Mouse (Mus musculus) kidney, postnatal 0 days (tissue): Measurements from ENCODE around the gene Gnas. TPM values are rescaled to one million over a fixed set of nuclear protein-coding genes. Genes with fewer than 3 reads are reported as not detected.

Experiments
- ATAC-seq: fragments of 200-750 bp; cut with Nextera tagmentation; replicated peaks from 2 replicates; pipeline ENCODE4 v1.8.0; 2017; ENCODE audit warnings: low read depth, moderate number of reproducible peaks, moderate TSS enrichment, moderate library complexity; ENCODE audit not compliant: low FRiP score
- DNase-seq: peaks from one replicate; pipeline ENCODE4 v3.0.0-alpha.2; 2016; ENCODE audit warnings: low spot score
- H3K27ac ChIP-seq: fragments of 300-500 bp; sonication (generic); 2 replicates; pipeline ENCODE4 v1.5.1; 2014; ENCODE audit warnings: mild to moderate bottlenecking
- H3K27me3 ChIP-seq: fragments of 300-500 bp; sonication (generic); 2 replicates; pipeline ENCODE4 v1.6.1; 2014; ENCODE audit warnings: low read length, mixed read lengths; ENCODE audit not compliant: insufficient read depth
- H3K36me3 ChIP-seq: fragments of 300-500 bp; sonication (generic); 2 replicates; pipeline ENCODE4 v1.6.1; 2014; ENCODE audit warnings: low read length, mixed read lengths; ENCODE audit not compliant: insufficient read depth
- H3K4me1 ChIP-seq: fragments of 300-500 bp; sonication (generic); replicated peaks from 2 replicates; pipeline ENCODE4 v1.6.1; 2014; ENCODE audit warnings: antibody characterized with exemption, low read length, mixed read lengths; ENCODE audit not compliant: insufficient read depth
- H3K4me2 ChIP-seq: fragments of 300-500 bp; sonication (generic); 2 replicates; pipeline ENCODE4 v1.6.1; 2014; ENCODE audit warnings: mild to moderate bottlenecking, low read length, moderate library complexity, mixed read lengths
- H3K4me3 ChIP-seq: fragments of 300-500 bp; sonication (generic); replicated peaks from 2 replicates; pipeline ENCODE4 v1.5.1; 2014; ENCODE audit warnings: low read depth, low read length
- H3K9ac ChIP-seq: fragments of 300-500 bp; sonication (generic); 2 replicates; pipeline ENCODE4 v1.6.1; 2014; ENCODE audit warnings: low read depth, low read length
- H3K9me3 ChIP-seq: fragments of 300-500 bp; sonication (generic); replicated peaks from 2 replicates; pipeline ENCODE4 v1.6.1; 2016; ENCODE audit warnings: low read length, inconsistent platforms, mixed read lengths
- CTCF ChIP-seq: IDR thresholded peaks from 2 replicates; pipeline ENCODE4 v1.5.1; 2016; ENCODE audit warnings: antibody characterized with exemption, low read depth, mild to moderate bottlenecking, moderate library complexity
- WGBS: fragments of 180-500 bp; shearing (Covaris S2); extraction: QIAGEN DNeasy Blood & Tissue Kit; methylation state at CpG from one replicate; pipeline ENCODE4 v1.1.7; 2014; 5-methylcytosine and 5-hydroxymethylcytosine counted together
- polyA plus RNA-seq: library from polyadenylated mRNA; unstranded; fragments of >200 nt; fragmentation: Nextera tagmentation; extraction: Ambion mirVana; gene quantifications from 2 replicates; pipeline ENCODE4 v1.2.1, GENCODE M21; 2015

Gene Gnas
- polyA plus RNA-seq, 1 experiment from 2014 or later, result 1,363 TPM

DNA sequence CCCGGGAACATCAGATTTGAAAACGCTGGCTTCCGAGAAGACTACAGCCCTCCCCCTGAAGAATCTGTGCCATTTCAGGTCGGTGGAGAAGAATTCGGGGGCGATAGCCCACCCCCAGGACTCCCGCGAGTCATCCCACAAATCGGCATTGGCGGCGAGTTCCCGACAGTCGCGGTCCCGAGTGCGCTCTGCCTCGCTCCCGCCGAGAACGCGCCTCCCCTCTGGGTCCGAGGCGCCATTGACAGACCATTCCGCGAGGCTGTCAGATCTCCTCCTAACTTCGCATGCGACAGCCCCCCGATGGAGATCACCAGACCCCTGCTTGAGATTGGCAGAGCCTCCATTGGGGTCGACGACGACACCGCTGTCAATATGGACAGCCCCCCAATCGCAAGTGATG is 14.4 kb downstream of the Gnas start:
- no peaks in the 10 kb centered on the region; the same call in 1 of the 2 replicates for H3K4me1 ChIP-seq
- no peak overlapping the region for H3K27ac ChIP-seq
- 49% methylated on average over 33 of the region's 33 CpGs for WGBS
- H3K4me3 ChIP-seq, result peak overlapping the region; percentile 28; the same call in 1 of the 2 replicates
- DNase-seq, result no peak
- H3K9me3 ChIP-seq, result peaks cover 30% of the 10 kb centered on the region
- H3K27me3 ChIP-seq, result peaks cover 15% of the 10 kb centered on the region
- peak overlapping the region; percentile 51 for H3K4me2 ChIP-seq
- no peak for TF ChIP-seq CTCF
- ATAC-seq, result no peak
- no peaks in the 10 kb centered on the region for H3K36me3 ChIP-seq
- H3K9ac ChIP-seq, result no peak overlapping the region

DNA sequence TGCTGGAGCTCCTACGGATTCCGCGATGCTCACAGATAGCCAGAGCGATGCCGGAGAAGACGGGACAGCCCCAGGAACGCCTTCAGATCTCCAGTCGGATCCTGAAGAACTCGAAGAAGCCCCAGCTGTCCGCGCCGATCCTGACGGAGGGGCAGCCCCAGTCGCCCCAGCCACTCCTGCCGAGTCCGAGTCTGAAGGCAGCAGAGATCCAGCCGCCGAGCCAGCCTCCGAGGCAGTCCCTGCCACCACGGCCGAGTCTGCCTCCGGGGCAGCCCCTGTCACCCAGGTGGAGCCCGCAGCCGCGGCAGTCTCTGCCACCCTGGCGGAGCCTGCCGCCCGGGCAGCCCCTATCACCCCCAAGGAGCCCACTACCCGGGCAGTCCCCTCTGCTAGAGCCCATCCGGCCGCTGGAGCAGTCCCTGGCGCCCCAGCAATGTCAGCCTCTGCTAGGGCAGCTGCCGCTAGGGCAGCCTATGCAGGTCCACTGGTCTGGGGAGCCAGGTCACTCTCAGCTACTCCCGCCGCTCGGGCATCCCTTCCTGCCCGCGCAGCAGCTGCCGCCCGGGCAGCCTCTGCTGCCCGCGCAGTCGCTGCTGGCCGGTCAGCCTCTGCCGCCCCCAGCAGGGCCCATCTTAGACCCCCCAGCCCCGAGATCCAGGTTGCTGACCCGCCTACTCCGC is 15.1 kb downstream of the Gnas start:
- peak overlapping the region; percentile 28 for H3K4me3 ChIP-seq
- ATAC-seq (no peak), DNase-seq (no peak)
- no peak for TF ChIP-seq CTCF
- no peaks in the 10 kb centered on the region for H3K36me3 ChIP-seq
- peaks cover 15% of the 10 kb centered on the region for H3K27me3 ChIP-seq
- peaks cover 30% of the 10 kb centered on the region for H3K9me3 ChIP-seq
- H3K4me2 ChIP-seq, result peak overlapping the region; percentile 51
- H3K27ac ChIP-seq, result no peak overlapping the region
- no peak overlapping the region; the same call in 1 of the 2 replicates for H3K9ac ChIP-seq
- WGBS, result 58% methylated on average over 48 of the region's 48 CpGs
- H3K4me1 ChIP-seq, result no peaks in the 10 kb centered on the region; the same call in 1 of the 2 replicates

DNA sequence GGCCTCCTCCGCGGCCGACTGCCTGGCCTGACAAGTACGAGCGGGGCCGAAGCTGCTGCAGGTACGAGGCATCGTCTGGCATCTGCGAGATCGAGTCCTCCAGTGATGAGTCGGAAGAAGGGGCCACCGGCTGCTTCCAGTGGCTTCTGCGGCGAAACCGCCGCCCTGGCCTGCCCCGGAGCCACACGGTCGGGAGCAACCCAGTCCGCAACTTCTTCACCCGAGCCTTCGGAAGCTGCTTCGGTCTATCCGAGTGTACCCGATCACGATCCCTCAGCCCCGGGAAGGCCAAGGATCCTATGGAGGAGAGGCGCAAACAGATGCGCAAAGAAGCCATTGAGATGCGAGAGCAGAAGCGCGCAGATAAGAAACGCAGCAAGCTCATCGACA is 15.6 kb downstream of the Gnas start:
- Histone ChIP-seq H3K4me2 (peak overlapping the region; percentile 51), H3K27me3 (peaks cover 15% of the 10 kb centered on the region), H3K4me3 (peak overlapping the region; percentile 28), H3K4me1 (no peaks in the 10 kb centered on the region; the same call in 1 of the 2 replicates), H3K9me3 (peaks cover 30% of the 10 kb centered on the region), H3K27ac (no peak overlapping the region), H3K9ac (no peak overlapping the region), H3K36me3 (no peaks in the 10 kb centered on the region)
- 46% methylated on average over 34 of the region's 34 CpGs for WGBS
- no peak for TF ChIP-seq CTCF
- ATAC-seq, result no peak
- no peak for DNase-seq

DNA sequence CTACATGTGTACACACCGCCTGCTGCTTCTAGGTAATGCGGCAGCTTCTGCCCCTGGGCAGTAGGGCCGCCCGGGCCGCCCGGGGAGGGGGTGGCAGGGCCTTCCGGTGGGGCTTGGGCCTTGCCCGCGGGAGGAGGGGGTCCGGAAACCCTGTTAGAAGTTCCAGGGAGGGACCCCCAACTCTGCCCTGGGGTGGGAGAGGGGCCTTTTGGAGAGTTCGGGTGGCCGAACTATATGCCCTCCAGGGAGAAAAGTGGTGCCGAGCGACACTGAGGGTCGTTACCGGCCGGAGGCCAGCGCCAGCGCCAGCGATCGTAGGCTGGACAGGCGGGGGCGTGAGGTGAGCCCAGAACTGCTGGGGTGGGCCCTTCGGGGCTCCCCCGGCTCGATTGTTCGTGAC is 16.1 kb downstream of the Gnas start:
- no peak overlapping the region for H3K9ac ChIP-seq
- peaks cover 15% of the 10 kb centered on the region for H3K27me3 ChIP-seq
- whole genome bisulfite sequencing, result 61% methylated on average over 27 of the region's 27 CpGs
- H3K4me1 ChIP-seq, result no peaks in the 10 kb centered on the region; the same call in 1 of the 2 replicates
- TF ChIP-seq CTCF, result no peak
- peak overlapping the region; percentile 51 for H3K4me2 ChIP-seq
- DNase-seq (no peak), ATAC-seq (no peak)
- peaks cover 28% of the 10 kb centered on the region for H3K9me3 ChIP-seq
- H3K27ac ChIP-seq, result no peak overlapping the region
- H3K4me3 ChIP-seq, result peak overlapping the region; percentile 28
- H3K36me3 ChIP-seq, result no peaks in the 10 kb centered on the region

DNA sequence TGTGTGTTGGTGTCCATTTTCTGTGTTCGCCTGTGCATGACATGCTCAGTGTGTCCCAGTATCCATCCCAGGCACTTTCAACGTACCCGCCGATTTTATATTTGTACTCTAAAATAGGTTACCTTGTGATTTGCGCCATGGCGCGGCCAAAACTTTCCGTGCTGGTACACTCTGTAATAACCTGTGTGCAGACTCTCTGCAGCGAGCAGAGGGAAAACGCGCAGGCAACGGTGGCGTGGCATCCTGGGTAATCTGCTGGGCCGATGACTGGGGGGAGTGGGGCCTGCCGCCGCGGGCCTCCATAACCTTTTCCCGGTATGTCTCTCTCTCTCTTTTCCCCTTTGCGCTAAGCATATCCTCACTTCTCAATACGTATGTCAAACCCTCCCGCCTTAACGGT is 16.5 kb downstream of the Gnas start:
- Histone ChIP-seq H3K9ac (no peak overlapping the region), H3K4me3 (peak overlapping the region; percentile 28), H3K4me1 (no peaks in the 10 kb centered on the region; the same call in 1 of the 2 replicates), H3K9me3 (peaks cover 24% of the 10 kb centered on the region), H3K4me2 (peak overlapping the region; percentile 51), H3K36me3 (no peaks in the 10 kb centered on the region), H3K27me3 (peaks cover 15% of the 10 kb centered on the region), H3K27ac (no peak overlapping the region)
- WGBS, result 57% methylated on average over 22 of the region's 22 CpGs
- ATAC-seq (no peak), DNase-seq (no peak)
- TF ChIP-seq CTCF, result no peak

DNA sequence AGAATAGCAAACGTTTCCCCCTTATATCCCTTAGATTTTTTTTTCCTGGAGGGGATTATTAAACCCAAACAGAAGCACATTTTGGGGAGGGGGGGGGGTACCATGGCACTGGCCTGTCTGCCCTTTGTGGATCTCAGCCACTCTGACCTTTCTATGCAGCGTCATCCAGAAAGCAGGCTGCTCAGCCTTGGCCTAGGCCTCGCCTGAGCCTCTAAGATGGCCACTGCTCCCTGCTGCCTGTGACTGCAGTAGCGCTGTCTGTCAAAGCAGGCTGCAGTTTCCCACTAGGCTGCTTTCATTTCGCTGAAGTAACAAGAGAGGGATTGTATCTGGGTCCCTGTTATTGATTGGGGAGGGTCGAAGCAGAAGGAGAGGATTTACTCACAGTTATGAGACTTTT is 18.4 kb downstream of the Gnas start:
- DNase-seq (no peak), ATAC-seq (no peak)
- Histone ChIP-seq H3K4me3 (no peak overlapping the region), H3K36me3 (no peaks in the 10 kb centered on the region), H3K9me3 (peaks cover 19% of the 10 kb centered on the region), H3K27ac (no peak overlapping the region), H3K4me1 (no peaks in the 10 kb centered on the region; the same call in 1 of the 2 replicates), H3K9ac (no peak overlapping the region), H3K4me2 (no peak overlapping the region), H3K27me3 (peaks cover 15% of the 10 kb centered on the region)
- no peak for TF ChIP-seq CTCF
- WGBS, result 59% methylated on average over 6 of the region's 6 CpGs
